Mouse (Mus musculus) liver, embryonic 18 days (tissue): Measurements from ENCODE around the gene Tmem19. TPM values are rescaled to one million over a fixed set of nuclear protein-coding genes. Genes with fewer than 3 reads are reported as not detected.

ENCODE experiments used
- polyA plus RNA-seq: library from polyadenylated mRNA; depleted of rRNA; stranded (reverse); fragments of >200 nt; gene quantifications from 2 replicates; pipeline ENCODE4 v1.2.3, GENCODE M21; 2012; rRNA removed

Gene Tmem19
- 6.8 and 7.6 TPM in 2 replicates for polyA plus RNA-seq

GRCm38 (mm10) chr10:115361840-115362622 lies at the start of gene Tmem19:
Tmem19 (minus strand) TSS chr10:115362501.

GRCm38 (mm10) chr10:115384221-115385017 lies 22.1 kb upstream of the Tmem19 start, which contains the start of the genes Thap2 and Zfc3h1:
Thap2 (minus strand) TSS chr10:115384443.
Zfc3h1 (plus strand) TSS chr10:115384959.

GRCm38 (mm10) chr10:115315473-115316171 lies 46.7 kb downstream of the Tmem19 start, which contains the start of gene Rab21:
Rab21 (minus strand) TSS chr10:115315594.

Other genes with a start within 250 kb of the Tmem19 start
- not detected in 2 replicates for gene Tph2, start 177.5 kb downstream of the Tmem19 start, polyA plus RNA-seq
- gene Tbc1d15, start 111.0 kb downstream of the Tmem19 start, polyA plus RNA-seq = 15.1 and 18.2 TPM in 2 replicates
- 9.3 and 10.0 TPM in 2 replicates for gene Rab21, start 46.9 kb downstream of the Tmem19 start, polyA plus RNA-seq
- gene Thap2, start 21.9 kb upstream of the Tmem19 start, polyA plus RNA-seq = 2.8 and 3.2 TPM in 2 replicates
- 31.6 and 41.8 TPM in 2 replicates for gene Zfc3h1, start 22.5 kb upstream of the Tmem19 start, polyA plus RNA-seq
- 0.17 and 0.22 TPM in 2 replicates for gene A930009A15Rik, start 207.5 kb upstream of the Tmem19 start, polyA plus RNA-seq
- gene Lgr5, start 225.3 kb upstream of the Tmem19 start, polyA plus RNA-seq = 0.54 and 0.61 TPM in 2 replicates